Mouse (Mus musculus): ENCODE data around the gene Rpia. TPM values are rescaled to one million over a fixed set of nuclear protein-coding genes. Genes with fewer than 3 reads are reported as not detected.

Rpia gene
- polyA plus RNA-seq, 1 experiment = 6.5 TPM

DNA sequence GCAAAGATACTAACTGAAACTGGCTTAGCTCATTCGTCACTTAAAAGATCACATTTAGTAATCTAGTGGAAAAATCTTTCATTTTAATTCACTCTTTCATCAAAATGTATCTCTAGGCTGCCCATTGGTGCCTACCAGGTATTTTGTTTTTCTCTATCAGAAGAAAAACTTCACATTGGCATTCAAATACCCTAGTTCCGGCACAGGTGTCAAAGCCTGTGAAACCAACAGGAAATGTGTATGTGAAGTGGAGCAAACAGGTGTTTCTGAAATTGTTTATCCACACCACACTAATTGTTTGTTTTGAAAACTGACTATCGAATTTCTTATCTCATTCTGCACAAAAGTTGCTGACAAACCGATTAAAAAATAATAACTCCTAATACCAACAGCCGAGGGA is 27.5 kb downstream of the Rpia start:
- H3K9ac ChIP-seq (ENCODE audit: low read depth, poor library complexity, severe bottlenecking) = no peak overlapping the region
- H3K27ac ChIP-seq (ENCODE audit: insufficient read depth, low read length) = no peak overlapping the region
- H3K4me3 ChIP-seq (ENCODE audit: low read depth, low read length) = no peak overlapping the region
- TF ChIP-seq POLR2A (IDR thresholded peaks at IDR 0.05; ENCODE audit: insufficient read depth, low read length) = no peak
- no peak for TF ChIP-seq EP300 (IDR thresholded peaks at IDR 0.05; ENCODE audit: insufficient read depth, low read depth, low read length)
- TF ChIP-seq CTCF (IDR thresholded peaks at IDR 0.05; ENCODE audit: low read depth, low read length) = no peak
- H3K9me3 ChIP-seq (replicated peaks; ENCODE audit: control insufficient read depth, insufficient read depth, low read length, poor library complexity, severe bottlenecking) = peaks cover 2% of the 10 kb centered on the region; the same call in 1 of the 2 replicates
- no peaks in the 10 kb centered on the region for H3K27me3 ChIP-seq (ENCODE audit: control insufficient read depth, insufficient read depth, low read length, poor library complexity, severe bottlenecking)
- no peaks in the 10 kb centered on the region for H3K36me3 ChIP-seq (ENCODE audit: control insufficient read depth, insufficient read depth, low read length, poor library complexity, severe bottlenecking)
- H3K4me1 ChIP-seq (ENCODE audit: control insufficient read depth, insufficient read depth, low read length) = no peaks in the 10 kb centered on the region

DNA sequence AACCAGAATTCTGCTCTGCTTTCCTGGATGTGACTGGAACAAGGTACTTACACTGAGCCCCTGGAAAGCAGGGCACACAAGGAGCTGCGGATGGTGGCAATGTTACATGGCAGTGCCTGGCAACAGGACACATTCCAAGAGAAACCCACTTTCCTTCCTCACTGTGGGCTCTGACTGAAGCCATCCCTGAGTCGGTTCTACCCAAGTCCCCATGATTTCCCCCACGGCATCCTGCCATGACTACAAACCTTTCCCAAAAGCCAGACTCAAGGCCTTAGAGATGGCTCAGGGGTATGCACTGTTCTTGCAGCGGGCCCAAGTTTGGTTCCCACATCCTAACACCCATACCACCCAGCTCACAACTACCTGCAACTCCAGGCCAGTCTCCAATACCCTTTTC is 28.2 kb downstream of the Rpia start:
- H3K27ac ChIP-seq (ENCODE audit: insufficient read depth, low read length) = no peak overlapping the region
- H3K27me3 ChIP-seq (ENCODE audit: control insufficient read depth, insufficient read depth, low read length, poor library complexity, severe bottlenecking) = no peaks in the 10 kb centered on the region
- no peak overlapping the region for H3K9ac ChIP-seq (ENCODE audit: low read depth, poor library complexity, severe bottlenecking)
- no peak overlapping the region for H3K4me3 ChIP-seq (ENCODE audit: low read depth, low read length)
- H3K9me3 ChIP-seq (replicated peaks; ENCODE audit: control insufficient read depth, insufficient read depth, low read length, poor library complexity, severe bottlenecking) = peaks cover 2% of the 10 kb centered on the region; the same call in 1 of the 2 replicates
- no peaks in the 10 kb centered on the region for H3K36me3 ChIP-seq (ENCODE audit: control insufficient read depth, insufficient read depth, low read length, poor library complexity, severe bottlenecking)
- TF ChIP-seq POLR2A (IDR thresholded peaks at IDR 0.05; ENCODE audit: insufficient read depth, low read length) (no peak), CTCF (IDR thresholded peaks at IDR 0.05; ENCODE audit: low read depth, low read length) (no peak), EP300 (IDR thresholded peaks at IDR 0.05; ENCODE audit: insufficient read depth, low read depth, low read length) (no peak)
- H3K4me1 ChIP-seq (ENCODE audit: control insufficient read depth, insufficient read depth, low read length) = no peaks in the 10 kb centered on the region

DNA sequence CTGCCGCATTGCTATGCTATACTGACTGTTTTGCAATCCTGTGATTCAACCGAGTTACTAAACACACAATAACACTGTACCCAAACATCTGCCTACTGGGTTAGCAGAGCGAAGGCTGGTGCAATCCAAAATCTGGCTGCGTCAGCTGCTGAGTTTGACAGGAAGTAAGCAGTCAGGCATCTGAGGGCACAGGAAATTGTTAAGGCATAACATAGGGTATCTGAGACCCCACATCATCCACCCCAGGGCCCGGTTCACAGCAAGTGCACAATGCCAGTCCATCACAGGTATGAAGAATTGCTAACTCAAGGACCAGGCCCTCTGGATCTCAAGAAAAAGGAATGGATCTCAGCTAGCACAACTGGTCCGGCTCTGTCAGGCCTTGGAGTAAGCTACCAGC is 29.4 kb downstream of the Rpia start:
- H3K4me3 ChIP-seq (ENCODE audit: low read depth, low read length) = no peak overlapping the region
- H3K9me3 ChIP-seq (replicated peaks; ENCODE audit: control insufficient read depth, insufficient read depth, low read length, poor library complexity, severe bottlenecking) = peaks cover 2% of the 10 kb centered on the region; the same call in 1 of the 2 replicates
- no peaks in the 10 kb centered on the region for H3K36me3 ChIP-seq (ENCODE audit: control insufficient read depth, insufficient read depth, low read length, poor library complexity, severe bottlenecking)
- TF ChIP-seq CTCF (IDR thresholded peaks at IDR 0.05; ENCODE audit: low read depth, low read length) (no peak), POLR2A (IDR thresholded peaks at IDR 0.05; ENCODE audit: insufficient read depth, low read length) (no peak), EP300 (IDR thresholded peaks at IDR 0.05; ENCODE audit: insufficient read depth, low read depth, low read length) (no peak)
- H3K27ac ChIP-seq (ENCODE audit: insufficient read depth, low read length) = no peak overlapping the region
- H3K9ac ChIP-seq (ENCODE audit: low read depth, poor library complexity, severe bottlenecking) = no peak overlapping the region
- no peaks in the 10 kb centered on the region for H3K4me1 ChIP-seq (ENCODE audit: control insufficient read depth, insufficient read depth, low read length)
- H3K27me3 ChIP-seq (ENCODE audit: control insufficient read depth, insufficient read depth, low read length, poor library complexity, severe bottlenecking) = no peaks in the 10 kb centered on the region

GRCm38 (mm10) chr6:70760951-70761350 is 31.1 kb downstream of the Rpia start:
- H3K9me3 ChIP-seq (replicated peaks; ENCODE audit: control insufficient read depth, insufficient read depth, low read length, poor library complexity, severe bottlenecking) = peaks cover 2% of the 10 kb centered on the region; the same call in 1 of the 2 replicates
- TF ChIP-seq EP300 (IDR thresholded peaks at IDR 0.05; ENCODE audit: insufficient read depth, low read depth, low read length) = no peak
- TF ChIP-seq CTCF (IDR thresholded peaks at IDR 0.05; ENCODE audit: low read depth, low read length) = no peak
- no peak for TF ChIP-seq POLR2A (IDR thresholded peaks at IDR 0.05; ENCODE audit: insufficient read depth, low read length)
- H3K9ac ChIP-seq (ENCODE audit: low read depth, poor library complexity, severe bottlenecking) = no peak overlapping the region

DNA sequence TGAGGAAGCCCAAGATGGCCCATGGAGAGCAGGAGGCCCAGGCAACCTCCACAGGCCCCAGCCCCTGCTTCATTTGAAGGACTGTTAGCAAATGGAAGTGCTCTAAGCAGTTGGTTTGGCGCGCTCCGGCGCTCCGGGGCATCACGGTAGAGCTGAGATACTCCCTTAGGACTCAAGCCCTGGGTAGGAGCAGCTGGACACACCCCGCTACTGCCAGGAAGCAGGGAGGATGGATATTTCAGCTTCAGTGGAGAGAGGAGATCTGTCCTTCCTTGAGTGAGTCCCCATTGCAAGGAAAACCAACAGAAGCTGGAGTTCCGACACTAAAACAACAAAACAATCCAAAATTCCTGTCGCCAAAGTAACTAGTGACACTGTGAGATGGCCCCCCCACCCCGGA is 37.2 kb downstream of the Rpia start:
- no peak overlapping the region for H3K4me3 ChIP-seq (ENCODE audit: low read depth, low read length)
- H3K36me3 ChIP-seq (ENCODE audit: control insufficient read depth, insufficient read depth, low read length, poor library complexity, severe bottlenecking) = no peaks in the 10 kb centered on the region
- H3K27ac ChIP-seq (ENCODE audit: insufficient read depth, low read length) = no peak overlapping the region
- TF ChIP-seq CTCF (IDR thresholded peaks at IDR 0.05; ENCODE audit: low read depth, low read length) (no peak), EP300 (IDR thresholded peaks at IDR 0.05; ENCODE audit: insufficient read depth, low read depth, low read length) (no peak), POLR2A (IDR thresholded peaks at IDR 0.05; ENCODE audit: insufficient read depth, low read length) (no peak)
- H3K4me1 ChIP-seq (ENCODE audit: control insufficient read depth, insufficient read depth, low read length) = no peaks in the 10 kb centered on the region
- no peak overlapping the region for H3K9ac ChIP-seq (ENCODE audit: low read depth, poor library complexity, severe bottlenecking)
- no peaks in the 10 kb centered on the region for H3K27me3 ChIP-seq (ENCODE audit: control insufficient read depth, insufficient read depth, low read length, poor library complexity, severe bottlenecking)
- 0 out of 2 replicates have a peak, but pooled peaks cover under 1% of the 10 kb centered on the region for H3K9me3 ChIP-seq (replicated peaks; ENCODE audit: control insufficient read depth, insufficient read depth, low read length, poor library complexity, severe bottlenecking)

More at GRCm38 (mm10) chr6:70760951-70761350, 31.1 kb downstream of the Rpia start:
- Histone ChIP-seq H3K36me3 (ENCODE audit: control insufficient read depth, insufficient read depth, low read length, poor library complexity, severe bottlenecking) (no peaks in the 10 kb centered on the region), H3K4me1 (ENCODE audit: control insufficient read depth, insufficient read depth, low read length) (no peaks in the 10 kb centered on the region), H3K27me3 (ENCODE audit: control insufficient read depth, insufficient read depth, low read length, poor library complexity, severe bottlenecking) (no peaks in the 10 kb centered on the region), H3K4me3 (ENCODE audit: low read depth, low read length) (no peak overlapping the region), H3K27ac (ENCODE audit: insufficient read depth, low read length) (no peak overlapping the region)

- no peak overlapping the region for H3K9ac ChIP-seq (ENCODE audit: low read depth, poor library complexity, severe bottlenecking)
- no peaks in the 10 kb centered on the region for H3K9me3 ChIP-seq (replicated peaks; ENCODE audit: control insufficient read depth, insufficient read depth, low read length, poor library complexity, severe bottlenecking)
These were observed 39.7 kb downstream of the Rpia start for GRCm38 (mm10) chr6:70752351-70752750.

More at GRCm38 (mm10) chr6:70752351-70752750, 39.7 kb downstream of the Rpia start:
- Histone ChIP-seq H3K4me3 (ENCODE audit: low read depth, low read length) (no peak overlapping the region), H3K27ac (ENCODE audit: insufficient read depth, low read length) (no peak overlapping the region), H3K36me3 (ENCODE audit: control insufficient read depth, insufficient read depth, low read length, poor library complexity, severe bottlenecking) (no peaks in the 10 kb centered on the region), H3K27me3 (ENCODE audit: control insufficient read depth, insufficient read depth, low read length, poor library complexity, severe bottlenecking) (no peaks in the 10 kb centered on the region), H3K4me1 (ENCODE audit: control insufficient read depth, insufficient read depth, low read length) (no peaks in the 10 kb centered on the region)
- TF ChIP-seq POLR2A (IDR thresholded peaks at IDR 0.05; ENCODE audit: insufficient read depth, low read length) (no peak), EP300 (IDR thresholded peaks at IDR 0.05; ENCODE audit: insufficient read depth, low read depth, low read length) (no peak), CTCF (IDR thresholded peaks at IDR 0.05; ENCODE audit: low read depth, low read length) (peak; percentile 71)

Data from ES-Bruce4 (cell line).